Mouse (Mus musculus) central nervous system, embryonic 14 days (tissue): ENCODE measurements around the gene Zfp965. TPM values are rescaled to one million over a fixed set of nuclear protein-coding genes. Genes with fewer than 3 reads are reported as not detected.

Experiments used
- polyA plus RNA-seq: library from polyadenylated mRNA; depleted of rRNA; stranded (reverse); fragments of >200 nt; gene quantifications from 2 replicates; pipeline ENCODE4 v1.2.3, GENCODE M21; 2012; rRNA removed

The Zfp965 gene
- polyA plus RNA-seq: 3.6 and 3.9 TPM in 2 replicates

GRCm38 (mm10) chr2:175469685-175470084 lies at the start of gene Zfp965:
Gene Zfp965, plus strand, starts transcription at chr2:175469985.

GRCm38 (mm10) chr2:175435707-175436106 lies 34.1 kb upstream of the Zfp965 start, which contains the start of gene Gm4724:
Gene Gm4724, minus strand, starts transcription at chr2:175435807.

Other genes with a start within 250 kb of the Zfp965 start
- gene Gm14440, start 194.9 kb upstream of the Zfp965 start, polyA plus RNA-seq: not detected in 2 replicates
- gene Gm4631, start 131.8 kb upstream of the Zfp965 start, polyA plus RNA-seq: 14.4 and 15.2 TPM in 2 replicates
- 3.2 and 3.3 TPM in 2 replicates for gene Zfp968, start 97.5 kb upstream of the Zfp965 start, polyA plus RNA-seq
- gene Gm4724, start 34.2 kb upstream of the Zfp965 start, polyA plus RNA-seq: 18.9 and 21.5 TPM in 2 replicates
- gene Gm11007, start 174.0 kb downstream of the Zfp965 start, polyA plus RNA-seq: not detected in 2 replicates
- not detected in 2 replicates for gene Zfp969, start 233.7 kb downstream of the Zfp965 start, polyA plus RNA-seq